Comparison of ENCODE assay signal across 8 mouse cellular contexts in genomic region chr5:122176398-122176797, GRCm38 (mm10). TPM values are rescaled to one million over a fixed set of nuclear protein-coding genes. Genes with fewer than 3 reads are reported as not detected.
DNase-seq lines count a peak whose midpoint lies in the region; ATAC-seq lines count a peak whose summit lies in the region.
"Had no signal": no experiment of that assay in that cellular context is flagged by ENCODE, and none has a peak within 500 bp of the region (broad histone marks: within the 10 kb centered on the region; RNA-seq: fewer than 3 reads in every experiment).

No protein-coding gene starts in this region.

- H3K4me2 ChIP-seq in embryonic facial prominence, embryonic 14.5 days (ENCODE audit: low read depth, low read length) = no peak overlapping the region
- H3K4me2 ChIP-seq in intestine, embryonic 16.5 days (ENCODE audit: low read depth, low read length) = no peak overlapping the region

- no peak overlapping the region for H3K27ac ChIP-seq in embryonic facial prominence, embryonic 14.5 days (replicated peaks; ENCODE audit: low read depth, low read length)
- no peak overlapping the region for H3K27ac ChIP-seq in intestine, embryonic 16.5 days (ENCODE audit: low read length)

- H3K27me3 ChIP-seq in embryonic facial prominence, embryonic 14.5 days (replicated peaks; ENCODE audit: control insufficient read depth, insufficient read depth, low read length) = no peaks in the 10 kb centered on the region
- H3K27me3 ChIP-seq in intestine, embryonic 16.5 days (replicated peaks; ENCODE audit: control insufficient read depth, insufficient read depth, low read length) = no peaks in the 10 kb centered on the region

- peak; percentile 46 for DNase-seq in right cerebral cortex, postnatal 4 days
- DNase-seq in right cerebral cortex, adult 18-20 months = no peak
- peak; percentile 80 for DNase-seq in adrenal gland, postnatal 14 days
- peak; percentile 65 for DNase-seq in embryonic facial prominence, embryonic 14.5 days (ENCODE audit: low spot score)
- DNase-seq in lung, postnatal 10 days = peak; percentile 81
- peak; percentile 58 to 59 for DNase-seq in spleen, postnatal 36 days (ENCODE audit: low spot score in 2 of 2)

- peak; percentile 38; the same call in 1 of the 2 replicates for ATAC-seq in embryonic facial prominence, embryonic 14.5 days (ENCODE audit: low read depth)
- ATAC-seq in intestine, embryonic 16.5 days = peak; percentile 73

- WGBS in embryonic facial prominence, embryonic 14.5 days = 33% methylated on average over 1 of the region's 1 CpGs
- 26% methylated on average over 1 of the region's 1 CpGs for WGBS in intestine, embryonic 16.5 days

- H3K9ac ChIP-seq in embryonic facial prominence, embryonic 14.5 days (ENCODE audit: low read depth, low read length) = no peak overlapping the region
- H3K9ac ChIP-seq in intestine, embryonic 16.5 days (ENCODE audit: low read depth, low read length) = no peak overlapping the region

- H3K4me1 ChIP-seq in embryonic facial prominence, embryonic 14.5 days (ENCODE audit: control insufficient read depth, insufficient read depth, low read length) = no peaks in the 10 kb centered on the region
- no peaks in the 10 kb centered on the region for H3K4me1 ChIP-seq in intestine, embryonic 16.5 days (ENCODE audit: control insufficient read depth, insufficient read depth, low read length)

- H3K36me3 ChIP-seq in embryonic facial prominence, embryonic 14.5 days (ENCODE audit: control insufficient read depth, insufficient read depth, low read length) = peaks cover 54% of the 10 kb centered on the region
- peaks cover 25% of the 10 kb centered on the region for H3K36me3 ChIP-seq in intestine, embryonic 16.5 days (ENCODE audit: control insufficient read depth, insufficient read depth, low read length)

- H3K9me3 ChIP-seq in embryonic facial prominence, embryonic 14.5 days (ENCODE audit: control insufficient read depth, low read length) = no peaks in the 10 kb centered on the region
- no peaks in the 10 kb centered on the region for H3K9me3 ChIP-seq in intestine, embryonic 16.5 days (ENCODE audit: control insufficient read depth, low read length)

- H3K4me3 ChIP-seq in embryonic facial prominence, embryonic 14.5 days (ENCODE audit: low read depth, low read length) = no peak overlapping the region
- no peak overlapping the region for H3K4me3 ChIP-seq in intestine, embryonic 16.5 days (ENCODE audit: low read length)

RNA-seq across cellular contexts. Expression of gene Ppp1cc, which starts 18.3 kb away (rescaled TPM):
- 155 and 191 TPM in 2 replicates for total RNA-seq in adrenal gland, postnatal 14 days (2021)
- 222 and 231 TPM in 2 replicates for polyA plus RNA-seq in embryonic facial prominence, embryonic 14.5 days (2014; fragmentation: Nextera tagmentation; extraction: Ambion mirVana)
- polyA plus RNA-seq in intestine, embryonic 16.5 days (2015; fragmentation: Nextera tagmentation; extraction: Ambion mirVana) = 213 and 215 TPM in 2 replicates

RNA-seq across cellular contexts. Expression of gene Hvcn1, which starts 30.2 kb away (rescaled TPM):
- total RNA-seq in adrenal gland, postnatal 14 days (2021) = 2.4 and 16.0 TPM in 2 replicates
- 7.9 and 12.3 TPM in 2 replicates for polyA plus RNA-seq in embryonic facial prominence, embryonic 14.5 days (2014; fragmentation: Nextera tagmentation; extraction: Ambion mirVana)
- 5.6 and 5.7 TPM in 2 replicates for polyA plus RNA-seq in intestine, embryonic 16.5 days (2015; fragmentation: Nextera tagmentation; extraction: Ambion mirVana)

RNA-seq across cellular contexts. Expression of gene Ccdc63, which starts 35.8 kb away (rescaled TPM):
- total RNA-seq in adrenal gland, postnatal 14 days (2021) = not detected in 2 replicates
- 0.43 TPM in 1 of 2 replicates, not detected in the other for polyA plus RNA-seq in embryonic facial prominence, embryonic 14.5 days (2014; fragmentation: Nextera tagmentation; extraction: Ambion mirVana)
- polyA plus RNA-seq in intestine, embryonic 16.5 days (2015; fragmentation: Nextera tagmentation; extraction: Ambion mirVana) = not detected in 2 replicates
- total RNA-seq: heart, postnatal 36 days had no signal
